Mouse (Mus musculus) splenic B cell, adult 2 months (primary cell): ENCODE results near the gene Sde2.
"Not testable (repeated sequence)": the region's sequence is repeated elsewhere in the genome, so short reads cannot be mapped to it uniquely, and the experiment has no call there.

Experiments
- DNase-seq: peaks from one replicate; pipeline ENCODE4 v3.0.0-alpha.2; 2011; ENCODE audit warnings: low read depth, low spot score
- H3K27me3 ChIP-seq: 2 replicates; pipeline ENCODE4 v1.6.1; 2012; ENCODE audit warnings: mild to moderate bottlenecking, low read length, moderate library complexity, mixed read lengths; ENCODE audit not compliant: control insufficient read depth, poor library complexity, insufficient read depth, severe bottlenecking
- H3K36me3 ChIP-seq: 2 replicates; pipeline ENCODE4 v1.6.1; 2012; ENCODE audit warnings: mild to moderate bottlenecking, low read length, moderate library complexity, mixed read lengths; ENCODE audit not compliant: control insufficient read depth, poor library complexity, insufficient read depth, severe bottlenecking

The Sde2 gene

GRCm38 (mm10) chr1:180822276-180822675, 28.7 kb upstream of the Sde2 start:
- DNase-seq = peak; percentile 59
- Histone ChIP-seq H3K36me3 (no peaks in the 10 kb centered on the region), H3K27me3 (no peaks in the 10 kb centered on the region)

GRCm38 (mm10) chr1:180823716-180824115, 27.2 kb upstream of the Sde2 start:
- no peaks in the 10 kb centered on the region for H3K27me3 ChIP-seq
- no peaks in the 10 kb centered on the region for H3K36me3 ChIP-seq
- no peak for DNase-seq

DNA sequence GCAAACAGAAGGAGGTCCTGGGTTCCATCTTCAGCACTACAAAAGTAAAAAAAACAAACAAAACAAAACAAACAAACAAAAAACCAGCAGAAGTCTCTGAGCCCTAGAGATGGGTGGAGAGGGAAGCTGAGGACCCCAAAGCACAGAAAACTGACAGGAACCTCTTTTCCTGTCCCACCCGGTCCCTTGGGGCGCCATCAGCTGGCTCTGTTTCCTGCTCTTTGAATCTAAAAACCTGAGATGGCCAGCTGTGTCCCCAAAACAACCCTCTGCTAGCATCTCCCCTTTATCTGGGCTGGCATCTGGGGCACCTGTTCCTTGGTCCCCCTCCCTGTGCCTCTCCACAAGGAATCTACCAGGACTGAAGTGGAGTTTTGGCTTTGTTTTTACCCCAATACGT, 26.2 kb upstream of the Sde2 start:
- no peaks in the 10 kb centered on the region for H3K36me3 ChIP-seq
- peak; percentile 65 for DNase-seq
- H3K27me3 ChIP-seq = no peaks in the 10 kb centered on the region

DNA sequence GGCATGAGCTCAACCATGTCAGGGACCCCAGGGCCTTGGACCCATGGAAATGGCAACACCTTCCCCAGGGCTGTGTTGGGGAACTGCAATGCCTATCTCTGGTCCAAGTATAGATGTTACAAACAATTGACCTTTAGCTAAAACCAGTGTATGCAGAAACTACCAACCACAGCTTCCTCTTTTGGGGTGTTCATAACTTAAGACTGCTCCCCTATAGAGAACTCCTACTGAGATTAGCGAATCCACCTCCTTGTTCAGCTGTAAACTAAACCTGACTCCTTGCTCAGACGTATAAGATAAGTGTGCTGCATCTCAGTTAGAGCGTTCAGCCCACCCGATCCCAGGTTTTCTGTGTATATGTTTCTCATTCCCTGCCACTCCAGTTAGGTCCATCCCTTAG, 24.3 kb upstream of the Sde2 start:
- peak; percentile 77 for DNase-seq
- no peaks in the 10 kb centered on the region for H3K27me3 ChIP-seq
- H3K36me3 ChIP-seq = no peaks in the 10 kb centered on the region

GRCm38 (mm10) chr1:180829775-180830174, 21.2 kb upstream of the Sde2 start:
- H3K27me3 ChIP-seq = no peaks in the 10 kb centered on the region
- peak; percentile 93 for DNase-seq
- no peaks in the 10 kb centered on the region for H3K36me3 ChIP-seq

GRCm38 (mm10) chr1:180830175-180830574, 20.8 kb upstream of the Sde2 start:
- no peak for DNase-seq
- H3K27me3 ChIP-seq = no peaks in the 10 kb centered on the region
- no peaks in the 10 kb centered on the region for H3K36me3 ChIP-seq

DNA sequence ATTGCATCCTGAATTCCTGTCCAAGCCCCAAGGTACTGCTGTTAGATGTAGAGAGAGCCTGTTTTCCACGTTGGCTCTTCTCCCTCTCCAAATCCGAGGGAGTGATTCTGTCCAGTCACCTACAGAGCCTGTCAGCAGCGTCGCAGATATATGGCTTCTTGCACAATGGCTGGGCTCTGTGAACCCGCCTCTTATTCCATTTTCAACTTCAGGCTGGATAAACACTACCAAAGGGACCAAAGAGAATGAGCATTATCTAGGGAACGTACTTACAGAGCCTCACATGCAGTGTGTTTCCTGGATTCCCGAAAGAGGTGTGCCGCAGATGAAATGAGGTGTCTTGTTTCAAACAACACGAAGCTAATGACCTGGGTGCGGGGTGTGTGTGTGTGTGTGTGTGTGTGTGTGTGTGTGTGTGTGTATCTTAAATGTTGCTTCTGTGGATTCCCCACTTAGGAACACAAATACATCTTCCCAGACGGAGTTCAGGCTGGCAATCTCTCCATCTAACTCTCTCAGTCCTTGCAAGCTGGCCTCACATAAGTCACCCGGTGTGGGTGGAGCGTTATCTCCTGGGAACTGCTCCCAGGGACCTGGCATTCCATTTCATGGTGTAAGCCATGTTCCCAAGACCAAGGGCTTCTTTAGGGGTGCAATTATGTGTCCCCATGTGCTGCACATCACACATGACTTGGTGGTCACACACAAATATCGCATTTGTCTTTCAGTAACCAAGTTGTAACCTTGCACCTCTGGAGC, 20.2 kb upstream of the Sde2 start:
- no peaks in the 10 kb centered on the region for H3K27me3 ChIP-seq
- DNase-seq = no peak
- H3K36me3 ChIP-seq = no peaks in the 10 kb centered on the region

GRCm38 (mm10) chr1:180835273-180836015, 15.5 kb upstream of the Sde2 start:
- Histone ChIP-seq H3K36me3 (no peaks in the 10 kb centered on the region), H3K27me3 (no peaks in the 10 kb centered on the region)
- peak; percentile 29 for DNase-seq

- H3K36me3 ChIP-seq, H3K27me3 ChIP-seq, DNase-seq: not testable (repeated sequence)
Measured at GRCm38 (mm10) chr1:180836467-180836866, 14.5 kb upstream of the Sde2 start.

- Histone ChIP-seq H3K27me3 (no peaks in the 10 kb centered on the region), H3K36me3 (no peaks in the 10 kb centered on the region)
- DNase-seq = no peak
Measured at GRCm38 (mm10) chr1:180837186-180837585, 13.7 kb upstream of the Sde2 start.

GRCm38 (mm10) chr1:180838014-180838413, 12.9 kb upstream of the Sde2 start:
- H3K36me3 ChIP-seq = no peaks in the 10 kb centered on the region
- DNase-seq = no peak
- no peaks in the 10 kb centered on the region for H3K27me3 ChIP-seq

GRCm38 (mm10) chr1:180839201-180839910, 11.6 kb upstream of the Sde2 start:
- H3K27me3 ChIP-seq = no peaks in the 10 kb centered on the region
- no peaks in the 10 kb centered on the region for H3K36me3 ChIP-seq
- DNase-seq = no peak

DNA sequence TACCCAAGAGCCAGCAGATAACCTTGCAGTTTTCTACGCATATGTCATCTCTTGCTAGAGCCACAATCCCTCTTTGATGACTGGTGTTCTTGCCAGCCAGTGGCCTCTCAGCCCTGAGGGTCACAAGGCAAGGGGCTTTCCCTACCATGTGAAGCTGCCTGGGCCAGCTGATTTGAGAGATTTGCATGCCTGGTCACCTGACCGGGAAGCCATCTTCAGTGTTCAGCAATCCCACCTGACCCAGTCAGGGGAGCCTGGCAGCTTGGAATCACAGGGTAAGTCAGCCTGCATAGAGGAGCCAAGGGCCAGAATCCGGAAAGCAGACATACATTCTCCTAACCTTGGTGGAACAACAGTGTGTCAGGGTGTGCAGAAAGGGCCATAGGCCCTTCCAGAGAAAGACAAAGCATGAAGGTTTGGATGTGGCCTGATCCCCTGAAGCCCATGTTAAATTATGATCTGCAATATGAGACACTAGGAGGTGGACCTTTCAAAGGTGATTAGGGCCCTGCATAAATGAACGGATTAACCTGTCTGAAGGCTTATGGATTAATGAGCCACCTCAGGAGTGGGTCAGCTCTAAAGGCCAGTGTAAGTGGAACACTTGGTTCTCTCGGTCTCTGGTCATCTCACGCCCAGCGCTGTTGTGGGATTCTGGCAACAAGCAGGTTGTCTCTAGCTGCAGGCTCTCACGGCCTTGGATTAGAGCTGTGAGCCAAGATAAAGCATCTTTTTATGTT, 9.2 kb upstream of the Sde2 start:
- H3K36me3 ChIP-seq = no peaks in the 10 kb centered on the region
- DNase-seq = peak; percentile 69
- no peaks in the 10 kb centered on the region for H3K27me3 ChIP-seq

- Histone ChIP-seq H3K36me3 (no peaks in the 10 kb centered on the region), H3K27me3 (no peaks in the 10 kb centered on the region)
- peak; percentile 54 for DNase-seq
Measured at GRCm38 (mm10) chr1:180848114-180848510, 2.8 kb upstream of the Sde2 start.
